Mouse (Mus musculus): Measurements from ENCODE around the gene Atf5. TPM values are rescaled to one million over a fixed set of nuclear protein-coding genes. Genes with fewer than 3 reads are reported as not detected.

Atf5 gene
- total RNA-seq, 2 experiments from 2014 or later = 22.2 to 26.5 TPM

DNA sequence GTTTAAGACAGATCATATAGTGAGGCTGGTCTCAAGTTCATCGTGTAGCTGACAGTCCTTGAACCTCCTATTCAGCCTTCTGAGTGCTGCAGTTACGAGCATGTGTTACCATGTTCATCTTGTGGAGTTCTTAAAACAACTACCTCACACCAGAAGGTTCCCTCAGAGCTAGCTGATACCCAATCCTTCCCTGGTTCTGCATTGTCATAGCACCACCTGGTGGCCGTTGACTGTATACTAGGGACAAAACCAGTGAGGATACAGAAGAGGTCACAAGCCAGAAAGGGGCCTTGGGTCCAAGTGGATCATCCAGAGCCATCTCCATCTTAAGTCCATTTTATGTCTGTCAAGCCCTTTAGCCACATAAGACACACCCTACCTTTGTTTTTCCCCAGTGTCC is 8.4 kb upstream of the Atf5 start:
- intact Hi-C loops (cut with DNase I) = loop anchor here (2.0 kb wide), 1 partner anchor 100 kb away; no protein-coding TSS in a partner anchor
- peak; percentile 62 to 79 for DNase-seq (ENCODE audit: low spot score in 2 of 2)

DNA sequence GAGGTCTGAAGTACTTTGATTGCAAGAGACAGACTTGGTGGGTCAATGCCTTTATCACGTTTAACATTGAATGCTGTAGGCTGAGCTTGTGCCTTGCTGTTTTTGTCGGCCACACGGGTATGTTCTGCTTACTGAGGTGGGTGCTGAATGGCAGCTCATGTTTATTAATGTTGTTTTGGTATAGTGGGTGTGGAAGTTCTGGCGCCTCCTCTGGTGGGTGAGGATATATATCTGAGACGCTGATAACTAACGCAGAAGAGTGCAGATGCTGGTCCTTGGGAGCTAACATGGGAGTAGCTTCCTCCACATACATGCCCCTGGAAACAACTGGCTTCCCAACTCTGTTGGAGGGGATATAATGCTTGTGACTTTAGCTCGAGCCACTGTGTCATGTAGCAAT is 7.0 kb upstream of the Atf5 start:
- DNase-seq (ENCODE audit: low spot score in 2 of 2) = no peak

DNA sequence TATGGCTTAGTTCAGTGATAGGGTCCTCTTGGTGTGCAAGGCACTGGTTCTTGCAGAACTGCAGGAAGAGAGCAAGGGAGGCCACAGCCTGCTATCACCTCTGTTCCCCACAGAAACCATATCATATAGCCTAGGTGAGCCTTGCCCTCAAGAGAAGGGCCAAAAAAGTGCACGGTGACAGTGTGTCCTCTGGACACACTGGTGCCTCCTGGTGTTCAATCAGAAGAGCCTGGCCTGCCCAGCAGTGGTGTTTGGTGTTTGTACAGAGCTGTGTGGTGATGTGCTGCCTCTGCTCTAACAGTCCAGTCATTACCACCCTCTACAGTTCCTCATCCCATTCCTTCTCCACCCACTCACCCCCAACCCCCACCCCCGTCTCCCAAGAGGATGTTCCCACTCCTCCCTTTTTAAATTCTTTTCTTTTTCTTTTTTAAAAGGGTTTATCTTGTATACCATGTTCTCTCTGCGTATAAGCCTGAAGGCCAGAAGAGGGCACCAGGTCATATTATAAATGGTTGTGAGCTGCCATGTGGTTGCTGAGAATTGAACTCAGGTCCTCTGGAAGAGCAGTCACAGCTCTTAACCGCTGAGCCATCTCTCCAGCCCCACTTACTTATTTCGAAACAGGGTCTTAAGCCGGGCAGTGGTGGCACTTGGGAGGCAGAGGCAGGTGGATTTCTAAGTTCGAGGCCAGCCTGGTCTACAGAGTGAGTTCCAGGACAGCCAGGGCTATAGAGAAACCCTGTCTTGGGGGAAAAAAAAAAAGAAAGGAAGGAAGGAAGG is 5.4 kb upstream of the Atf5 start:
- intact Hi-C loops (cut with DNase I) = no loop called here
- DNase-seq (ENCODE audit: low spot score in 2 of 2) = peak in 1 of 2 experiments; percentile 1

More for the DNA sequence above, 7.0 kb upstream of the Atf5 start:
- intact Hi-C loops (cut with DNase I) = no loop called here

DNA sequence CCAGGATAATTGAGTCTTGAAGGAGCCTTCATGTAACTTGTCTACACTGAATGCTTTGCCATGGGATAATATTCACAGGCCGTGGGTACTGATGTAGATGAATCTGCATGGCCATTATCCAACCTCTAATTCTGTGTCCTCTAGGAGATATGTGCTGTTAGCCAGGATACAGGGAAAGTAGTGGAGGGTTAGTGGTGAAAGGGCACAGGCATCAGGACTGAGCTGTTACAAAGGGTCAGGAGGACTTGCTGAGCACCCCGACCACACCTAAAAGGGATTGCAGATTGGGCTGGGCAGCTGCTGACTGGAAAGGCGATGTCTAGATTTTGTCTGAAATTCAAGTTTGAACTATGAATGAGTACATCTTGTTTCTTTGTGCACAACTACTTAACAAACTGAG is 4.1 kb upstream of the Atf5 start:
- DNase-seq (ENCODE audit: low spot score in 2 of 2) = no peak
- intact Hi-C loops (cut with DNase I) = no loop called here

DNA sequence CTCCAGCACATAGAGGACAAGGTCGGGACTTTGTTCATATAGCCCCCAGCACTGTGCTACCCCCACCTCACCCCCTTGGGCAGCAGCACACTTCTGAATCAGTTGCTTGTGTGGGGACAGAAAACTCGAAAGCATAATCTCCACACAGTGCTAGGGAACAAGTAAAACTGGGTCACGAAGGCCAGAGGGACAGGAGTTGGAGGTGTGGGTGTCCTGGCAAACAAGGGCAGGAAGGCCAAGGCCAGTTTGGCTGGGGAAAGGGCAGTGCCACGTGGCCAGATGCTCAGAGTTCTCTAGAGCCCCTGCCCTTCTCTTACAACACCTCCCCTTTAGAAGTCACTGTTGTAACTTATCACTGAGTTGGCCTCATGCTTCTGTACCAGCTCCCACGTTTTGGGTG is 3.4 kb upstream of the Atf5 start:
- intact Hi-C loops (cut with DNase I) = no loop called here
- no peak for DNase-seq (ENCODE audit: low spot score in 2 of 2)

DNA sequence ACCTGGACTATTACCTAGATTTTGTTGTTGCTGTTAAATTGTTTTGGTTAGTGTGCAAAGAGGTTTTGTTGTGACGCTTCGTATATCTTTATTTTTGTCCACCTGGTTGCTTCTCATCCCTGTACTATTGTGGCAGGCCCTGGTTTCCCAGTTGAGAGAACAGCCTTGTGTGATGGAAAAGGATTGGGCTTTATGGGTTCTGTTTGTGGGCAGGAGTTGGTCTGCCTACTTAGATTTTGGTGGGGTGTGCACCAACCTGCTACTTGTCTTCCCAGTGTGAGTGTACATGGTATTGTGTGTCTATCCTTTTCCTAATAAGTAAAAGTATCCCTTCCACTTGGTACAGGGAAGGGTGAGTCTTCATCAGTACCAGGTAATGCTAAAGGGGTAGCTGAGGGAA is 2.9 kb upstream of the Atf5 start:
- DNase-seq (ENCODE audit: low spot score in 2 of 2) = no peak
- intact Hi-C loops (cut with DNase I) = no loop called here

DNA sequence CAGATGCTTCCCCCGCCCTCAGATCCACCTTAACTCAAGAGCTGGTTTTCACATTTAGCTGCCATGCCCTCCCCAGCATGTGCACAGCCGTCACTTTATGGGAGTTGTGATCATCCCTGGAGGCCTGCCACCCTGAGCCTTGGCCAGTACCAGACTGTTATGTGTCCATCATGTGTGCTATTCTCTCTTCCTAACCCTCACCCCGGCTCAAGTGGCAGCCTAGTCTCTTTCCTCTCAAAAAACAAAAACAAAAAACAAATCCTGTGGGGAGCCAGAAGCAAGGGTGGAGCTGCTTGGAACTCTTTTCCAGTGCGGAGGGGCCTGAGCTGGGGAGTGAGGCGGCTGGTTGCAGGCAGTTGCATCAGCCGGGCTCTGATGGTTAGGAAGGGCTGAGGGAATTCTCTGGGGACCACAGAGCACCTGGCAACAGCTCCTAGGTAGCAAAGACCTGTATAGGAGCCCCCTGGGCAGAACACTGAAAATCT is 2.3 kb upstream of the Atf5 start:
- DNase-seq (ENCODE audit: low spot score in 2 of 2) = no peak
- intact Hi-C loops (cut with DNase I) = no loop called here

DNA sequence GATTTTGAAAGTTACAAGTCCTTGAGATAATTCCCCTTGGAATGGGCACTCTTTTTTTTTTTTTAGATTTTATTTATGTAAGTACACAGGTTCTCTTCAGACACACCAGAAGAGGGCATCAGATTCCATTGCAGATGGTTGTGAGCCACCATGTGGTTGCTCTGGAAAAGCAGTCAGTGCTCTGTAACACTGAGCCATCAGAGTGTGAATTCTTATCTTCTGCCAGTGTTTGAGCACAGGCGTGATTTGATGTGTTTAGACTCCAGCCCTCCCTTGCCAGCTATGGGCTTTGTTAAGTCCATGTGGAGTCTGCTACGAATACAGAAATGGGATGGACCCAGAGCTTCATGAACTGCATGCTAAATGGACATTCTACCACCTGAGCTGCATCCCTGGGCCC is 1.7 kb upstream of the Atf5 start:
- DNase-seq (ENCODE audit: low spot score in 2 of 2) = no peak
- intact Hi-C loops (cut with DNase I) = no loop called here

DNA sequence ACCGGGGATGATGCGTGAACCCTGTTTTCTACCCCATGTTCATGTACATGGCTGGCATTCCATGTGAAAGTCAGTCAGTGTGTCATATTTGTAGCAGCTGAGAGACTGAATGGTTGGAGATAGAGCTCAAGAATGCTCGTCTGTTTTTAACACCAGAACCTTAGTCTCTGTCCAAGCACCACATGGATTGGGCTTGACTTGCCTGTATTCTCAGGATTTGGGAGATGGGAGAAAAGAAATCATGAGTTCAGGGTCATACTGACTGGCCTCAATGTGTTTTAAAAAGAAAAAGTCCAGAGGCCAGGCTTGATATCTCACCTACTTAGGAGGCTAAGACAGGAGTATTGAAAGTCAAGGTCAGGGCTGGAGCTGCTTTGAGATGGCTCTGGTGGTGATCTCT is 983 bp upstream of the Atf5 start:
- DNase-seq (ENCODE audit: low spot score in 2 of 2) = no peak
- intact Hi-C loops (cut with DNase I) = no loop called here

DNA sequence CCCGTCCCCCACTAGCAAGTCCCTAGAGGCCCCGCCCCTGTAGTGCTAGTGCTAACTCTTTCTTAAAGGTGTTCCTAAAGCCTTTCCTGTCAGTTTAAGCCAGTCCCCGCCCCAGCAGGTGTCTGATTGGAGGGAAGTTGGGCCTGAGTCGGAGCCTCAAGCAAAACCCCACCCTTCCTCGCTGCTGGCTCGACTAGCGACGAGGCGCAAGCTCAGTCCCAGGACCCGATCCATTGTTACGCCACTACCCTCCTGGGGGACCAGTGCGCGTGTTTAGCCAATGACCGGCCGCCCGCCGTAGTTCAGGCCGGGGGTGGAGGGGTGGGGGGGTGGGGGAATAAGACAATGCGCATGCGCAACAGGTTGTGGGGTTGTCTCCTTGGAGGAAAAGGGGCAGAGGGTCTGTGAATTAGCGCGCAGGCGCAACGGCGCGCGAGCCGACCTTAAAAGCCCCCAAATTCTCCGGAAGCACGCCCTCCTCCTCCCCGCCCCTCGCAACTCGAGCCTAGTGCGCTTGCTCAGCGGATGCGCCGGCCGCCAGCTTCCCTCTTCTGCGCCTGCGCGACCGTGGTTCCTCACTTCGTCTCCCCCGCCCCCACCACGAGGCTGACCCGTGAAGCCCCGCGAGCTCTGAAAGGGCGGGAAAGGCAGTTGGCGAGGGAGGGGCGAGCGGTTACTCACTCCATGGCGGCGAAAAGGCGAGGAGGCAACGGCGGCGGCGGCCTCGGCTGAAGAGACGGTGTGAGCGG is 563 bp downstream of the Atf5 start, which contains the start of the genes Nup62 and Il4i1:
TSS of gene Nup62 (plus strand) at position 368 of the 749 bp plus-strand sequence.
TSS of gene Il4i1 (plus strand) at position 667 of the 749 bp plus-strand sequence.
- intact Hi-C loops (cut with DNase I) = loop anchor here (1.0 kb wide), 1 partner anchor 68 kb away; the partner anchor contains the start of gene Vrk3
- DNase-seq (ENCODE audit: low spot score in 2 of 2) = peak; percentile 98

DNA sequence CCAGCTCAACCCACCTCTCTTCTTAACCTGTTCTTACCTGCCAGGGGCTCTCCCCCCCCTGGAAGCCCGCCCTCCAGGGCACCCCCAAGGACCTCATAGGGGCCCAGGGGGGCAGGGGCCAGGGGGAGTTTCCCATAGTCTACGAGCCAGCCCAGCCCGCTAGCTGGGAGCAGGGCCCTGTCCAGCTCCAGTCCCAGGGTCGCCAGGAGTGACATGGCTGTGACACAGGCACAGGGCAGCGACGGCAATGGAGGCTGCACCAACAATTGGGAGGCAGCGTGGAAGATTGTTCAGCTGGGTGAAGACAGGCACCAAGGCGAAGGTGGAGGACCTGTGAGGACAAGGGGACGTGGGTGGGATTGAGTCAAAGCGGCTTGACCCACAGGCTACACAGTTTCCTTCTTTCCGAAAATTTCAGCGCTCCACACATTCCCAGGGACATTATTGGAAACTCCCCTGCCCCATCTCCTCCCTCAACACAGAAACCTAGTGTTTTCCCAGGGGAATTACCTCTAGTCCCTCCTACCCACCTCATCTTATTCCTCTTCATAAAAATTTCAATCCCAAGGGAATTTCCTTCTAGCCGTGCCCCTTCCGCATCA is 1.4 kb downstream of the Atf5 start:
- intact Hi-C loops (cut with DNase I) = no loop called here
- DNase-seq (ENCODE audit: low spot score in 2 of 2) = no peak

DNA sequence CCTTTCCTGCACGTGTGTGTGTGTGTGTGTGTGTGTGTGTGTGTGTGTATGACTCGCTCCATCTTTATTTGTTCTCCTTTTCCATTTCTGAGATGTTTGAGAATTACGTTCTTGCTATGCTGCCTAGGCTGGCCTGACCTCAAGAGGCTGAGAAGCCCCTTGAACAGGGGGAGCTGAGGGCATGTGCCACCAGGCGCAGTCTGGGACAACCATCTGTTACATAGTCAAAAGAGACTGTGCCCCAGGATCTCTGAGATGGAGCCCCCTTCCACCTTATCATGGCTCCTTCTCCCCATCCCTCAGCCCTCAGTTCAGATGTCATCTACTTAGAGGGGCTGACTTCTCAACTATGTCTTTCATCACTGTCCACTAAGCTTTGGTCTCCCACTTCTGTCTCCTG is 2.0 kb downstream of the Atf5 start:
- intact Hi-C loops (cut with DNase I) = no loop called here

DNA sequence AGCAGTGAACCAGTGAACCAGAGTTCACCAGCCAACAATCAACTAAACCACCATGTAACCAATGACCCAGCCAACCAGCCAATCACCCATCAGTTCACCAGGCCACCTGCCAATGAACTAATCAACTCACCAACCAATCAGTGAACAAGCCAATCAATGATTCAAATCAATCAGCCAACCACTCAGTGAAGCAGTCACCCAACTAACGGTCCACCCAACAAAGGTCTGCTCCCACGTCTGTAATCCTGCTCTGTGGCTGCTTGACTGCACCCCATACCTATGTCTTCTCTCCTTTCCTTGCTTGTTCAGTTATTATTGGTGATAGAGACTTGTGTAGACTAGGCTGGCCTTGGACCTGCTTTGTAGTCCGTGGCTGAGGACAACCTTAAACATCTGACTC is 2.5 kb downstream of the Atf5 start:
- intact Hi-C loops (cut with DNase I) = no loop called here

More for the DNA sequence above, 2.0 kb downstream of the Atf5 start:
- no peak for DNase-seq (ENCODE audit: low spot score in 2 of 2)

DNA sequence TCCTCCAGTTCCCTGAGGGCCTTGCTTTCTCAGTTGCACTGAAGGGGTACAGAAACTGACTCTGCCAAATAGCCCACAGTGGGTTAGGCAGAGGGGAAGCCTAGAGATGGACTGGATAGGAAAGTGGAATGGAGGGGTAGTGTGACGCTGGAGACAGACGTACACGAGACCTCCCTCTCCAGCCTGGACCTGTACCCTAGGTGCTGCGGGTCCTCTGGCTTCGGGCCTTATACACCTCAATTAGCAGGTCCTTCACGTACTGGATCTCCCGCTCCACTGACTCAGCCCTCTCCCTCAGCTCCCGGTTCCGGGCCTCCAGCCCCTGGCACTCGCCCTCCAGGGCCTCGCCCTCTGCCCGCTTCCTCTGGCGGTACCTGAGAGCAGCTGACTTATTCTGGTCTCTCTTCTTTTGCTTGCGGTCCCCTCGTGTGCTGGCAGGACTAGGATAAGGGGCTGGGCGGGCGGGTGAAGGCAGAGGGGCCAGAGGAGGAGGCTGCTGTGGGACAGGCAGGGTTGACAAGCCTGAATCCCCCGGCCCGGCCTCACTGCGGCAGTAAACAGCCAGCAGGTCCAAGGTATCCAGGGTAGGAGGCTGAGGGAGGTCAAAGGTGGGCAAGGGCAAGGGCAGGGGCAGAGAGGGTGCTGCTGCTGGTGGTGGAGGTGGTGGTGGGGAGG is 3.7 kb downstream of the Atf5 start:
- DNase-seq (ENCODE audit: low spot score in 2 of 2) = no peak
- intact Hi-C loops (cut with DNase I) = no loop called here

More for the DNA sequence above, 2.5 kb downstream of the Atf5 start:
- DNase-seq (ENCODE audit: low spot score in 2 of 2) = no peak

DNA sequence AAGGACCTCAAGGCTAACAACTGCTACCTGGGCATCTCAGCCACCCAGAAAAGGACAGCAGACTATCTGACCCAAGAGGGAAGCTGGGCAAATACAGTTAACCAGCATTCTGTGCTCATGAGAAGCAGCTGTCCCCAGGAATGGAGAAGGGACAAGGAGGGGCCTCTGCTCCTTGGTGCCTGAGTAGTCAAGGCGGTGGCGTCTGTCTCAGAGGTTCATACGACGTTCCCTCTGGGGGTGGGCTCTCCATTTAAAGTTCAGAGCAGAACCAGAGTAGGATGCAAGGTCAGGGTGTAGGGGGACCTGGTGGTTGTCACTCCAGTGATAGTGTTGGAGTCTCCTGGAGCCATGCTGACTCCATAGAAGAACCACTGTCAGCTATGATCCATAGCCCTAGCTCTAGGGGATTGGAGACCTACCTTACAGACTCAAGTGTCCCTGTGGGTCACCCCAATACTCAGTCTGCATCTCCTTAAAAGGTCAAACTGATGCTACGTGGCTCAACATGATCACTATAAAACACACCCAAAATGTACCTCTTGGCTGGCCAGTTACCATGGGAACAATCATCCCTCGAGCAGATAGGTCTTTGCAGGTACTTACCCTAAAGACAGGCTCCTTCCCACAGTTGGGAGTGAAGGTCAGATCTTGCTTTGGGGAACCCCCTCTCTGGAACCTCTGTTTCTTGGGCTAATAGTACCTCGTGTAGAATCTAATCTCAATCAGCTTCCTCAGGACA is 5.5 kb downstream of the Atf5 start:
- DNase-seq (ENCODE audit: low spot score in 2 of 2) = no peak
- intact Hi-C loops (cut with DNase I) = no loop called here

DNA sequence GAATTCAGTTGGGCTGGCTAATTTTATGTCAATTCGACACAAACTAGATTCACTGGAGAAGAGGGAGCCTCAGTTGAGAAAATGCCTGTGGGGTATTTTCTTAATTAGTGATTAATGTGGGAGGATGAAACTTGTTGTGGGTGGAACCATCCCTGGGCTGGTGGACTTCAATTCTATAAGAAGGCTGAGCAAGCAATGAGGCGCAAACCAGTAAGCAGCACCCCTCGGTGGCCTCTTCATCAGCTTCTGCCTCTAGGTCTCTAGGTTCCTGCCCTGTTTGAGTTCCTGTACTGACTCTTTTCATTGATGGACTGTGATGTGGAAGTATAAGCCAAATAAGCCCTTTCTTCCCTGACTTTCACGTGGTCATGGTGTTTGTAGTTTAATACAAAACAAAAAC is 6.1 kb downstream of the Atf5 start:
- no peak for DNase-seq (ENCODE audit: low spot score in 2 of 2)
- intact Hi-C loops (cut with DNase I) = no loop called here

DNA sequence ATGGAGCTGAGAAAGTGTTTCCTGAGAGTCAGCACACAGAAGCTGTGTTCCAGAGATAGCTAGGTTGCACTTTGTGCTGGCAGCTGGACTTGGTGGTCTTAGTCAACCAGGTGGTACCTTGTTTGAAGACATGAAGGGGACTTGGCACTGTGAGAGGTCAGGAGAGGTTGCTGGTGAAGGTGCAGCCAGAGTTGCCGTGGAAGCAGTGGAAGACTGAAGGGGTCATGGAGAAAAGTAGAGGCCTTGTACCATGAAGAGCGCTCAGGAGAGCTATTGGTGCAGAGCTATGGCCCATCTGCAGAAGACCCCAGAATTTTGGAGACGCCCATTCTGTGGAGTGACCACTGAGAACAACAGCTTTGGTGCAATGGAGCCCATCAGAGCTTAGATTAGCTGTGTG is 7.0 kb downstream of the Atf5 start:
- intact Hi-C loops (cut with DNase I) = no loop called here

DNA sequence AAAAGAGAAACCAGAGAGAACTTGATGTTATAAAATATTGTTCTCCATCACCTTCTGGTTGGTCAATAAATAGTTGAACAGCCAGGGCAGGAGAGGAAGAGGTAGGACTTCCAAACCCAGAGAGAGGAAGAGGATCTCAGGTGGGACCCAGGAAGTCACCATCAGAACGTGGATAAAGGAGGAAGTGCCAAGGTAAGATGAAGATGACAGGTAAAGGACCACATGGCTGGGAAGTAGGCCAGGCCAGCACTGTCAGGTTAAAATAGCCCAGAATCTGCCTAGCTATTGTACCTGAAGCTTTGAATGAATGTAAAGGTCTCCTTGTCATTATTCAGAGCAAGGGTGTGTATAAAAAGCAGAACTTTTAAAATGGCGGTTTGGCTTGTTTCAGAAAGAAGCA is 7.5 kb downstream of the Atf5 start:
- intact Hi-C loops (cut with DNase I) = no loop called here
- no peak for DNase-seq (ENCODE audit: low spot score in 2 of 2)

More for the DNA sequence above, 7.0 kb downstream of the Atf5 start:
- DNase-seq (ENCODE audit: low spot score in 2 of 2) = no peak

DNA sequence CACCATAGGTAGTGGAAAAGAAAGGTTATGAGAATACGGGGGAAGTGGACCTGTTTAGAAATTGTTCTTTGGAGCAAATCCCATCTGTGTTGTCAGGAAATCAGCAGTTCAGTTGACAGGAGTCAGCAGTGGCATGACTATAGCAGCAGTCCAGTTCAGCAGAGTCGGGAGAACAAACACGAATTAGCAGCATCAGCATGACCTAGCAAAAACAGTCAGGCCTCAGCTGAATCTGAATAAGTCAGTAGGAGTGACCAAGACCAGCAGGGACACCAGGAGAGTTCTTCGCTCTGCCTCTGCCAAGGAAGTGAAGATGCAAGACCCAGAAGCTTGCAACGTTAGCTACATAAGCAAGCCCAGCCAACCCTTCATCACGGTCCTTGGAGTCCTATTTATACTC is 23.7 kb downstream of the Atf5 start:
- DNase-seq (ENCODE audit: low spot score in 2 of 2) = no peak

More for the DNA sequence above, 23.7 kb downstream of the Atf5 start:
- intact Hi-C loops (cut with DNase I) = no loop called here
